Mouse (Mus musculus) liver, embryonic 18 days (tissue): Measurements from ENCODE around the gene Kpna4. TPM values are rescaled to one million over a fixed set of nuclear protein-coding genes. Genes with fewer than 3 reads are reported as not detected.

Experiments
- polyA plus RNA-seq: library from polyadenylated mRNA; depleted of rRNA; stranded (reverse); fragments of >200 nt; gene quantifications from 2 replicates; pipeline ENCODE4 v1.2.3, GENCODE M21; 2012; rRNA removed

Gene Kpna4
- 8.1 and 8.2 TPM in 2 replicates for polyA plus RNA-seq

GRCm38 (mm10) chr3:69126509-69127345 lies at the start of gene Kpna4:
Kpna4 (minus strand) TSS chr3:69127113.

GRCm38 (mm10) chr3:69044645-69045399 lies 82.1 kb downstream of the Kpna4 start, which contains the start of gene Trim59:
Trim59 (minus strand) TSS chr3:69044755.

Other genes starting within 250 kb of the Kpna4 start
- 5.4 and 6.6 TPM in 2 replicates for gene Ift80, start 122.5 kb downstream of the Kpna4 start, polyA plus RNA-seq
- gene Smc4, start 122.4 kb downstream of the Kpna4 start, polyA plus RNA-seq: 22.1 and 24.0 TPM in 2 replicates
- 16.4 and 16.7 TPM in 2 replicates for gene Trim59, start 82.4 kb downstream of the Kpna4 start, polyA plus RNA-seq
- 0.02 TPM in 1 of 2 replicates, not detected in the other for gene Arl14, start 95.3 kb upstream of the Kpna4 start, polyA plus RNA-seq
- gene Ppm1l, start 189.7 kb upstream of the Kpna4 start, polyA plus RNA-seq: 1.2 and 1.5 TPM in 2 replicates